13 mouse cellular contexts compared by ENCODE assay signal in genomic region chr4:101235964-101236363, GRCm38 (mm10).
"Had no signal": no experiment of that assay in that cellular context is flagged by ENCODE, and none has a peak within 500 bp of the region (broad histone marks: within the 10 kb centered on the region; RNA-seq: fewer than 3 reads in every experiment).

No protein-coding gene starts in this region.

- H3K4me1 ChIP-seq: midbrain, embryonic 15.5 days; neural tube, embryonic 12.5 days had no signal

- H3K4me3 ChIP-seq: limb, embryonic 13.5 days; midbrain, embryonic 15.5 days; neural tube, embryonic 12.5 days had no signal

- H3K9ac ChIP-seq: limb, embryonic 13.5 days; midbrain, embryonic 15.5 days; neural tube, embryonic 12.5 days had no signal

- H3K27ac ChIP-seq: limb, embryonic 13.5 days; midbrain, embryonic 15.5 days; neural tube, embryonic 12.5 days had no signal

- DNase-seq: kidney, adult 11 months; kidney, adult 9 months; kidney, postnatal 10 days; left cerebral cortex, postnatal 4 days; lung, adult 18-20 months; lung, postnatal 36 days; spleen, adult 18-20 months; thymus, adult 18-20 months; thymus, postnatal 14 days had no signal

- H3K4me2 ChIP-seq: limb, embryonic 13.5 days; midbrain, embryonic 11.5 days; midbrain, embryonic 15.5 days; neural tube, embryonic 12.5 days had no signal

- ATAC-seq: midbrain, embryonic 15.5 days had no signal

- H3K27me3 ChIP-seq: limb, embryonic 13.5 days; midbrain, embryonic 15.5 days; neural tube, embryonic 12.5 days had no signal

- H3K36me3 ChIP-seq: limb, embryonic 13.5 days; midbrain, embryonic 15.5 days; neural tube, embryonic 12.5 days had no signal

- H3K9me3 ChIP-seq: limb, embryonic 13.5 days; midbrain, embryonic 15.5 days; neural tube, embryonic 12.5 days had no signal
